Mouse (Mus musculus) cortical plate, adult 2 months (tissue): ENCODE measurements around the gene Rabl3.

ENCODE experiments used
- CTCF ChIP-seq: fragments of 200-500 bp; IDR thresholded peaks from 2 replicates; pipeline ENCODE4 v1.5.1; 2011; ENCODE audit warnings: mild to moderate bottlenecking, control low read depth, low read length; ENCODE audit not compliant: insufficient read depth; ENCODE audit errors: extremely low read depth
- POLR2A ChIP-seq: fragments of 200-500 bp; IDR thresholded peaks from 2 replicates; pipeline ENCODE4 v1.6.1; 2011; ENCODE audit warnings: mild to moderate bottlenecking, low read length, control low read depth; ENCODE audit not compliant: insufficient read depth; ENCODE audit errors: extremely low read depth

DNA sequence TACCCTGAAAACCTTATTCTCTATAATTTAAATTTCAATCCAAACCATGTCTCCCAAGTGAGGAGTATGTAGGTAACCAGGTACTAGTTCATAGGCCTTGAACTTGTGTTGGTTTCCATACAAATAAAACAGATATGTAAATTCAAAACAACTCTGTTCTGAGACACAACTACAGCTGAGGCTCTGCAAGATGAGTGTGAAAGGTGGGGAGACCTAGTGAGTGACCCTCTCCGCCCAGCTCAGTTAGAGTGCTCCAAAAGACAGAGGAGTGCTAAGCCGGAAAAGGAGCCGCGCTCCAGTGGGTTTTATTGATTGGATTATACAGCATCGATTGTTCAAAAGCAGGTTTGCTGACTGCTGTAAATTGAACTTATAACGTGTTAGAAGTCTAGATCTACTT lies 22.7 kb downstream of the Rabl3 start:
- no peak for TF ChIP-seq CTCF
- TF ChIP-seq POLR2A = no peak
